Mouse (Mus musculus) right cerebral cortex, adult 2 months (tissue): Measurements from ENCODE around the gene Atp8b5.
A peak's percentile ranks its signal among the peaks of the same experiment; 100 is the strongest.

Experiments used
- DNase-seq, 2 experiments: peaks; one replicate each; pipeline ENCODE4 v3.0.0; 2021 to 2022; ENCODE audit warnings: low spot score in 2 of 2

The Atp8b5 gene

GRCm38 (mm10) chr4:43322336-43322735 is 55.4 kb downstream of the Atp8b5 start:
- no peak for DNase-seq

GRCm38 (mm10) chr4:43327118-43327517 is 60.2 kb downstream of the Atp8b5 start:
- DNase-seq, result no peak

GRCm38 (mm10) chr4:43334771-43335170 is 67.8 kb downstream of the Atp8b5 start:
- DNase-seq, result no peak

- no peak for DNase-seq
Measured at GRCm38 (mm10) chr4:43336176-43336575, 69.2 kb downstream of the Atp8b5 start.

- DNase-seq, result no peak
Measured at GRCm38 (mm10) chr4:43340096-43340804, 73.3 kb downstream of the Atp8b5 start.

- no peak for DNase-seq
Measured at GRCm38 (mm10) chr4:43341276-43341891, 74.4 kb downstream of the Atp8b5 start.

- DNase-seq, result no peak
Measured at GRCm38 (mm10) chr4:43342443-43342842, 75.5 kb downstream of the Atp8b5 start.

- DNase-seq, result no peak
Measured at GRCm38 (mm10) chr4:43344932-43345331, 78.0 kb downstream of the Atp8b5 start.

- no peak for DNase-seq
Measured at GRCm38 (mm10) chr4:43349206-43349605, 82.2 kb downstream of the Atp8b5 start.

GRCm38 (mm10) chr4:43350038-43350560 is 83.1 kb downstream of the Atp8b5 start:
- no peak for DNase-seq

GRCm38 (mm10) chr4:43353662-43354061 is 86.7 kb downstream of the Atp8b5 start:
- DNase-seq, result no peak

- no peak for DNase-seq
Measured at GRCm38 (mm10) chr4:43364914-43365560, 98.1 kb downstream of the Atp8b5 start.

GRCm38 (mm10) chr4:43367295-43367694 is 100.3 kb downstream of the Atp8b5 start:
- no peak for DNase-seq

- no peak for DNase-seq
Measured at GRCm38 (mm10) chr4:43367787-43368186, 100.8 kb downstream of the Atp8b5 start.

GRCm38 (mm10) chr4:43371406-43371805 is 104.4 kb downstream of the Atp8b5 start:
- DNase-seq, result no peak

GRCm38 (mm10) chr4:43372155-43372554 is 105.2 kb downstream of the Atp8b5 start:
- DNase-seq, result no peak

GRCm38 (mm10) chr4:43374266-43374665 is 107.3 kb downstream of the Atp8b5 start:
- DNase-seq, result no peak

- no peak for DNase-seq
Measured at GRCm38 (mm10) chr4:43379601-43380000, 112.6 kb downstream of the Atp8b5 start.

- DNase-seq, result no peak
Measured at GRCm38 (mm10) chr4:43380951-43381350, 114.0 kb downstream of the Atp8b5 start.

- DNase-seq, result peak; percentile 91 to 93
Measured at GRCm38 (mm10) chr4:43381408-43382154, 114.6 kb downstream of the Atp8b5 start, which contains the start of gene Rusc2. Rusc2 (plus strand) TSS chr4:43381979.

GRCm38 (mm10) chr4:43382155-43383020 is 115.4 kb downstream of the Atp8b5 start:
- no peak for DNase-seq
